In genomic region chr3:121068676-121069075, GRCm38 (mm10) we compare ENCODE assay signal across 22 mouse cellular contexts.
DNase-seq lines count a peak whose midpoint lies in the region; ATAC-seq lines count a peak whose summit lies in the region.
"Had no signal": no experiment of that assay in that cellular context is flagged by ENCODE, and none has a peak within 500 bp of the region (broad histone marks: within the 10 kb centered on the region; RNA-seq: fewer than 3 reads in every experiment).

No protein-coding gene starts in this region.

- H3K9me3 ChIP-seq in limb, embryonic 10.5 days (replicated peaks), result no peaks in the 10 kb centered on the region
- H3K9me3 ChIP-seq: embryonic facial prominence, embryonic 10.5 days; embryonic facial prominence, embryonic 12.5 days; forebrain, embryonic 13.5 days; forebrain, embryonic 15.5 days; G1E had no signal

- no peak for ATAC-seq in megakaryocyte, adult 5-6 weeks (ENCODE audit: poor library complexity, severe bottlenecking)
- ATAC-seq: CD4-positive, CD25-positive, alpha-beta regulatory T cell, adult 4 months; forebrain, embryonic 13.5 days; forebrain, embryonic 15.5 days; forebrain, postnatal 0 days had no signal

- WGBS in limb, embryonic 10.5 days, result 77% methylated on average over 5 of the region's 5 CpGs

- peak; percentile 29 for DNase-seq in adrenal gland, adult 8-10 months
- DNase-seq in adrenal gland, postnatal 4 days (ENCODE audit: low spot score in 2 of 2), result no peak
- DNase-seq in heart, adult 11 months, result peak; percentile 51
- DNase-seq in heart, adult 18-20 months, result no peak
- DNase-seq in 416B (ENCODE audit: low read depth) (peak; percentile 73), MN1 (ENCODE audit: low spot score) (peak; percentile 56)
- DNase-seq in limb, embryonic 10.5 days (ENCODE audit: low spot score), result no peak
- DNase-seq: B cell, adult 2 months; cerebellum, adult 11 months; cerebellum, adult 18-20 months; cerebellum, adult 9-10 months; cerebellum, postnatal 10 days; cerebellum, postnatal 25 days; forebrain, postnatal 0 days had no signal

- no peaks in the 10 kb centered on the region for H3K36me3 ChIP-seq in limb, embryonic 10.5 days
- H3K36me3 ChIP-seq: embryonic facial prominence, embryonic 10.5 days; embryonic facial prominence, embryonic 12.5 days; forebrain, embryonic 15.5 days; G1E had no signal

- no peak overlapping the region for H3K27ac ChIP-seq in limb, embryonic 10.5 days
- H3K27ac ChIP-seq: embryonic facial prominence, embryonic 10.5 days; embryonic facial prominence, embryonic 12.5 days; forebrain, embryonic 13.5 days; forebrain, embryonic 15.5 days had no signal

- no peak overlapping the region for H3K4me3 ChIP-seq in limb, embryonic 10.5 days
- H3K4me3 ChIP-seq: embryonic facial prominence, embryonic 10.5 days; embryonic facial prominence, embryonic 12.5 days; forebrain, embryonic 13.5 days; forebrain, embryonic 15.5 days had no signal

- H3K4me1 ChIP-seq in limb, embryonic 10.5 days, result no peaks in the 10 kb centered on the region
- H3K4me1 ChIP-seq: embryonic facial prominence, embryonic 10.5 days; embryonic facial prominence, embryonic 12.5 days; forebrain, embryonic 13.5 days; forebrain, embryonic 15.5 days had no signal

- no peaks in the 10 kb centered on the region for H3K27me3 ChIP-seq in limb, embryonic 10.5 days (ENCODE audit: low read depth, poor library complexity, severe bottlenecking)
- H3K27me3 ChIP-seq: CH12.LX; embryonic facial prominence, embryonic 12.5 days; forebrain, embryonic 13.5 days; forebrain, embryonic 15.5 days had no signal

Comparison
In these comparisons a context has a peak if more than half of its experiments do, and no peak if none do; other contexts are left out.
1. DNase-seq: peak in adrenal gland, adult 8-10 months (single experiment), heart, adult 11 months (single experiment), 416B (single experiment) and MN1 (single experiment); none in adrenal gland, postnatal 4 days (0 of 2), heart, adult 18-20 months (0 of 2) and limb, embryonic 10.5 days (single experiment).